Mouse (Mus musculus): Measurements from ENCODE around the gene Hoxc10. TPM values are rescaled to one million over a fixed set of nuclear protein-coding genes. Genes with fewer than 3 reads are reported as not detected.

Gene Hoxc10
- total and polyA plus RNA-seq, 2 experiments, result not detected

- H3K79me2 ChIP-seq (ENCODE audit: control insufficient read depth, insufficient read depth, low read length), result no peaks in the 10 kb centered on the region
- H3K4me1 ChIP-seq (ENCODE audit: control insufficient read depth, insufficient read depth, low read length), result no peaks in the 10 kb centered on the region
- 6% methylated on average over 12 of the region's 12 CpGs for WGBS
- no peak for TF ChIP-seq POLR2A (IDR thresholded peaks at IDR 0.05; ENCODE audit: extremely low read depth, insufficient read depth, low read length)
- TF ChIP-seq CTCF (IDR thresholded peaks at IDR 0.05; ENCODE audit: low read depth, low read length), result no peak
- H3K27ac ChIP-seq (replicated peaks; ENCODE audit: insufficient read depth, low read depth, low read length), result no peak overlapping the region
- no peak overlapping the region for H3K9ac ChIP-seq (ENCODE audit: low read depth, low read length)
- H3K36me3 ChIP-seq (ENCODE audit: control insufficient read depth, insufficient read depth, low read length), result no peaks in the 10 kb centered on the region
- no peak overlapping the region for H3K4me3 ChIP-seq (ENCODE audit: insufficient read depth, low read depth, low read length)
- peaks cover 31% of the 10 kb centered on the region for H3K27me3 ChIP-seq (ENCODE audit: control insufficient read depth, insufficient read depth, low read length)
- DNase-seq (ENCODE audit: extremely low read depth, low read depth, low spot score), result no peak
Measured at GRCm38 (mm10) chr15:102956906-102957305, 9.7 kb upstream of the Hoxc10 start.

- H3K9ac ChIP-seq (ENCODE audit: low read depth, low read length), result no peak overlapping the region
- WGBS, result 3% methylated on average over 13 of the region's 13 CpGs
- H3K36me3 ChIP-seq (ENCODE audit: control insufficient read depth, insufficient read depth, low read length), result no peaks in the 10 kb centered on the region
- no peak for DNase-seq (ENCODE audit: extremely low read depth, low read depth, low spot score)
- TF ChIP-seq POLR2A (IDR thresholded peaks at IDR 0.05; ENCODE audit: extremely low read depth, insufficient read depth, low read length), result no peak
- TF ChIP-seq CTCF (IDR thresholded peaks at IDR 0.05; ENCODE audit: low read depth, low read length), result no peak
- H3K79me2 ChIP-seq (ENCODE audit: control insufficient read depth, insufficient read depth, low read length), result no peaks in the 10 kb centered on the region
- no peaks in the 10 kb centered on the region for H3K4me1 ChIP-seq (ENCODE audit: control insufficient read depth, insufficient read depth, low read length)
- H3K27ac ChIP-seq (replicated peaks; ENCODE audit: insufficient read depth, low read depth, low read length), result no peak overlapping the region
- H3K4me3 ChIP-seq (ENCODE audit: insufficient read depth, low read depth, low read length), result no peak overlapping the region
- peaks cover 30% of the 10 kb centered on the region for H3K27me3 ChIP-seq (ENCODE audit: control insufficient read depth, insufficient read depth, low read length)
Measured at GRCm38 (mm10) chr15:102959663-102960191, 6.9 kb upstream of the Hoxc10 start.

DNA sequence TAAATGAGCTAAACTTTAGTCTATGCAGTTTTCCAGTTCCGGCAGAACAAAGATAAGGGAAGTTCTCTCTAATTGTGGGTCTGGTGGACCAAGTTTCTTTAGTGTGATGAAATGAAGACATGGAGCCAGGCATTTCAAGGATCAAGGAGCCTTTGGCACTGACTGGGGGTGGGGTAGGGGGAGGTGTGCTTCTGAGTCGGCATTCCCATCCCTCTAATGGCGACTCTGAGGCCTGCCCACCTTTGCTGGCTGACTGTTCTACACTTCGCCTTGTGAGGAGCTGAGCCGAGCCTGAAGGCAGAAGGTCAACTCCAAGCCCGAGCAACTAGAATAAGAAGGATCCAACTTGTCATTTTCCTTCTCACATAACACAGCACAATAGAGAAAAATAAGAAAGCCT, 4.9 kb upstream of the Hoxc10 start:
- no peak overlapping the region for H3K4me3 ChIP-seq (ENCODE audit: insufficient read depth, low read depth, low read length)
- no peaks in the 10 kb centered on the region for H3K36me3 ChIP-seq (ENCODE audit: control insufficient read depth, insufficient read depth, low read length)
- H3K4me1 ChIP-seq (ENCODE audit: control insufficient read depth, insufficient read depth, low read length), result no peaks in the 10 kb centered on the region
- no peaks in the 10 kb centered on the region for H3K79me2 ChIP-seq (ENCODE audit: control insufficient read depth, insufficient read depth, low read length)
- 5% methylated on average over 6 of the region's 6 CpGs for WGBS
- TF ChIP-seq POLR2A (IDR thresholded peaks at IDR 0.05; ENCODE audit: extremely low read depth, insufficient read depth, low read length), result no peak
- no peak for TF ChIP-seq CTCF (IDR thresholded peaks at IDR 0.05; ENCODE audit: low read depth, low read length)
- H3K27me3 ChIP-seq (ENCODE audit: control insufficient read depth, insufficient read depth, low read length), result peaks cover 29% of the 10 kb centered on the region
- no peak for DNase-seq (ENCODE audit: extremely low read depth, low read depth, low spot score)
- no peak overlapping the region for H3K9ac ChIP-seq (ENCODE audit: low read depth, low read length)
- H3K27ac ChIP-seq (replicated peaks; ENCODE audit: insufficient read depth, low read depth, low read length), result no peak overlapping the region

- Histone ChIP-seq H3K27ac (replicated peaks; ENCODE audit: insufficient read depth, low read depth, low read length) (no peak overlapping the region), H3K4me1 (ENCODE audit: control insufficient read depth, insufficient read depth, low read length) (no peaks in the 10 kb centered on the region), H3K4me3 (ENCODE audit: insufficient read depth, low read depth, low read length) (no peak overlapping the region), H3K9ac (ENCODE audit: low read depth, low read length) (no peak overlapping the region), H3K36me3 (ENCODE audit: control insufficient read depth, insufficient read depth, low read length) (no peaks in the 10 kb centered on the region), H3K79me2 (ENCODE audit: control insufficient read depth, insufficient read depth, low read length) (no peaks in the 10 kb centered on the region), H3K27me3 (ENCODE audit: control insufficient read depth, insufficient read depth, low read length) (peaks cover 32% of the 10 kb centered on the region)
- WGBS, result 8% methylated on average over 13 of the region's 13 CpGs
- no peak for DNase-seq (ENCODE audit: extremely low read depth, low read depth, low spot score)
- TF ChIP-seq CTCF (IDR thresholded peaks at IDR 0.05; ENCODE audit: low read depth, low read length) (no peak), POLR2A (IDR thresholded peaks at IDR 0.05; ENCODE audit: extremely low read depth, insufficient read depth, low read length) (no peak)
Measured at GRCm38 (mm10) chr15:102962492-102962891, 4.1 kb upstream of the Hoxc10 start.

GRCm38 (mm10) chr15:102963259-102963658, 3.3 kb upstream of the Hoxc10 start:
- H3K27ac ChIP-seq (replicated peaks; ENCODE audit: insufficient read depth, low read depth, low read length), result no peak overlapping the region
- H3K27me3 ChIP-seq (ENCODE audit: control insufficient read depth, insufficient read depth, low read length), result peaks cover 38% of the 10 kb centered on the region
- 7% methylated on average over 8 of the region's 8 CpGs for WGBS
- H3K4me3 ChIP-seq (ENCODE audit: insufficient read depth, low read depth, low read length), result no peak overlapping the region
- TF ChIP-seq CTCF (IDR thresholded peaks at IDR 0.05; ENCODE audit: low read depth, low read length) (no peak), POLR2A (IDR thresholded peaks at IDR 0.05; ENCODE audit: extremely low read depth, insufficient read depth, low read length) (no peak)
- no peaks in the 10 kb centered on the region for H3K36me3 ChIP-seq (ENCODE audit: control insufficient read depth, insufficient read depth, low read length)
- no peak for DNase-seq (ENCODE audit: extremely low read depth, low read depth, low spot score)
- no peaks in the 10 kb centered on the region for H3K79me2 ChIP-seq (ENCODE audit: control insufficient read depth, insufficient read depth, low read length)
- H3K4me1 ChIP-seq (ENCODE audit: control insufficient read depth, insufficient read depth, low read length), result no peaks in the 10 kb centered on the region
- no peak overlapping the region for H3K9ac ChIP-seq (ENCODE audit: low read depth, low read length)

Measured in liver, adult 2 months (tissue).